Mouse (Mus musculus) stomach, postnatal 0 days (tissue): ENCODE measurements around the gene Nmur2.

ENCODE experiments used
- CTCF ChIP-seq: IDR thresholded peaks from 2 replicates; pipeline ENCODE4 v1.5.1; 2016; ENCODE audit warnings: antibody characterized with exemption, low read depth, mild to moderate bottlenecking, moderate library complexity
- EP300 ChIP-seq: optimal IDR thresholded peaks from 2 replicates; pipeline ENCODE3; 2016; ENCODE audit warnings: antibody characterized with exemption

DNA sequence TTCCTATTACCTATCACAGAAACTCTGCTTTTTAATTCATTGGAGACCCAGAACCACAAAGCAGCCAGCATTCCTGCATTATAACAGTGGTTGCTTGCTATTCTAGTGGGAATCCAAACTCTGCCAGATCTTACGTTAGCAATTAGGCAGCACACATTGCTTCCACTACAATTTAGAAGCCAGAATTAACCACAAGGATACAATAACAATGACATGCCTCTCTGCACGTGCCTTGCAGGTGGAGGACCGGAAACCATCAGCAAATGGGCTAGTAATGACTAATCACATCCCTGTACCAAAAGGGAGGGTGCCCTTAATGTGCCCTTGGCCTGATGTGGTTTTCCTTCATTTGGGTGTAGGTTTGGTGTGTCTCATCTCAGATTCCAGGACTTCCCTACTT lies 32.5 kb downstream of the Nmur2 start:
- TF ChIP-seq CTCF (no peak), EP300 (no peak)
